9 mouse cellular contexts compared by ENCODE assay signal in the genomic region with DNA sequence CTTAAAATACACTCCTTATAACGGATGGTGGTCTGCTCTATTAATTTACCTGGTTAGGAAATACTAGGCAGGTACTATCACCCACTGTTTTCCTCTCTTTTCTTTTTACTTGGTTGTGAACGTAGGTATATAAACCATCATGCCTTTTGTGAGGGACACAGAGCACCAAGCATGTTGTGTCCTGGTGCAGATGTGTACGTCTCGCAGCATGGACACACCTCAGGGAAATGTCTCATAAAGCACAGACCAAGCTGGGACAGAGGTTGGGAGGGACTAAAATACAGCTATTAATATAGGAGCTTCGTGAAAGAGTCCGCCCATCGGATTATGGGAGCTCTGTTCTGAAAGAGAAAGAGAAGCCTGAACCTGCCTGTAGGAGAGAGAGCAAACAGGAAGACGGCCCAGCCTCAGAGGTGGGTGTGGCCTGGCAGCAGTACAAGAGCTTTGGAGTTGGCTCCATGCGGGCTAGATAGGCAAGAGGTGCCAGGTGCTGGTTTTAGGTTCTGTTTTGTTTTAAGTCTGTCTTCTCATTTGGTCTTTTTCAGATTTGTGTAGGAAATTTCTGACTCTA. TPM values are rescaled to one million over a fixed set of nuclear protein-coding genes. Genes with fewer than 3 reads are reported as not detected.
A peak's percentile ranks its signal among the peaks of the same experiment; 100 is the strongest.
DNase-seq lines count a peak whose midpoint lies in the region; ATAC-seq and TF ChIP-seq lines count a peak whose summit lies in the region.
"Had no signal": no experiment of that assay in that cellular context is flagged by ENCODE, and none has a peak within 500 bp of the region (broad histone marks: within the 10 kb centered on the region; RNA-seq: fewer than 3 reads in every experiment).

No protein-coding gene starts in this region.

- no peak overlapping the region for H3K27ac ChIP-seq in left cerebral cortex, adult 2 months
- H3K27ac ChIP-seq in limb, embryonic 15.5 days: peak overlapping the region; percentile 83
- peak overlapping the region; percentile 58; the same call in 1 of the 2 replicates for H3K27ac ChIP-seq in small intestine, adult 2 months (ENCODE audit: insufficient read depth, low read depth, low read length)

- TF ChIP-seq POLR2A in small intestine, adult 2 months (IDR thresholded peaks at IDR 0.05; ENCODE audit: low read depth, low read length): 0 out of 2 replicates have a peak, but pooled peaks have one; percentile 16

- no peak overlapping the region for H3K4me2 ChIP-seq in limb, embryonic 15.5 days

- no peak overlapping the region for H3K4me3 ChIP-seq in left cerebral cortex, adult 2 months
- no peak overlapping the region for H3K4me3 ChIP-seq in limb, embryonic 15.5 days
- H3K4me3 ChIP-seq in small intestine, adult 2 months (ENCODE audit: low read depth, low read length): peak overlapping the region; percentile 11; the same call in 1 of the 2 replicates
- H3K4me3 ChIP-seq: erythroblast, embryonic 14.5 days had no signal

- no peak overlapping the region for H3K9ac ChIP-seq in limb, embryonic 15.5 days

- peak; percentile 50 for DNase-seq in left cerebral cortex, postnatal 4 days
- no peak for DNase-seq in left cerebral cortex, adult 2 months (ENCODE audit: extremely low spot score in 1 of 2, low spot score in 2 of 2)
- peak; percentile 69 for DNase-seq in adipocyte (ENCODE audit: low spot score)
- no peak for DNase-seq in left cerebral cortex, adult 9 months (ENCODE audit: low spot score in 2 of 2)
- no peak for DNase-seq in left cerebral cortex, postnatal 36 days (ENCODE audit: low spot score in 2 of 2)

- H3K4me1 ChIP-seq in limb, embryonic 15.5 days: peaks cover 25% of the 10 kb centered on the region
- peaks cover 4% of the 10 kb centered on the region; the same call in 1 of the 2 replicates for H3K4me1 ChIP-seq in small intestine, adult 2 months (ENCODE audit: control insufficient read depth, insufficient read depth, insufficient read length, low read length)

- 29% methylated on average over 9 of the region's 9 CpGs for WGBS in limb, embryonic 15.5 days
- WGBS in small intestine, adult 2 months: 14% methylated on average over 9 of the region's 9 CpGs

- no peaks in the 10 kb centered on the region for H3K9me3 ChIP-seq in limb, embryonic 15.5 days

- intact Hi-C loops in left cerebral cortex, postnatal 4 days (cut with DNase I): no loop called here
- intact Hi-C loops in left cerebral cortex, adult 2 months (cut with DNase I): no loop called here
- intact Hi-C loops in left cerebral cortex, postnatal 36 days (cut with DNase I): no loop called here

- no peaks in the 10 kb centered on the region for H3K36me3 ChIP-seq in limb, embryonic 15.5 days
- no peaks in the 10 kb centered on the region for H3K36me3 ChIP-seq in small intestine, adult 2 months (ENCODE audit: control insufficient read depth, insufficient read depth, low read length)

- no peak for TF ChIP-seq CTCF in left cerebral cortex, adult 2 months (IDR thresholded peaks at IDR 0.05)
- TF ChIP-seq CTCF in small intestine, adult 2 months (IDR thresholded peaks at IDR 0.05; ENCODE audit: extremely low read depth, insufficient read length, insufficient replicate concordance, low read depth, low read length): no peak

- ATAC-seq in granulocyte monocyte progenitor cell, adult 5-6 weeks (replicated peaks; ENCODE audit: poor library complexity, severe bottlenecking): peak; percentile 96
- ATAC-seq in limb, embryonic 15.5 days (ENCODE audit: insufficient number of reproducible peaks, low FRiP score, low TSS enrichment, low read depth): no peak

- no peaks in the 10 kb centered on the region for H3K27me3 ChIP-seq in limb, embryonic 15.5 days
- H3K27me3 ChIP-seq in small intestine, adult 2 months (ENCODE audit: control insufficient read depth, insufficient read depth, low read length): no peaks in the 10 kb centered on the region

RNA-seq across cellular contexts. Expression of gene Gm11084, which starts 10.4 kb away (rescaled TPM):
- total RNA-seq in left cerebral cortex, postnatal 4 days (2021): not detected
- total RNA-seq in left cerebral cortex, adult 2 months (2021): not detected
- total RNA-seq in granulocyte monocyte progenitor cell, adult 5-6 weeks (2014; fragmentation: Nextera tagmentation): not detected in 2 replicates
- total RNA-seq in granulocyte monocyte progenitor cell, adult 5-6 weeks (2017): not detected in 2 replicates
- polyA plus RNA-seq in limb, embryonic 15.5 days (2015; fragmentation: Nextera tagmentation; extraction: Ambion mirVana): not detected in 2 replicates
- polyA plus RNA-seq in small intestine, adult 2 months (2012; rRNA removed): not detected in 2 replicates
- not detected for total RNA-seq in left cerebral cortex, postnatal 36 days (2021)
- polyA plus RNA-seq: erythroblast, embryonic 14.5 days had no signal

RNA-seq across cellular contexts. Expression of gene Sp3, which starts 16.6 kb away (rescaled TPM):
- total RNA-seq in left cerebral cortex, postnatal 4 days (2021): 10 to 100 TPM; 64.1 to 65.7 TPM
- total RNA-seq in left cerebral cortex, adult 2 months (2021): 10 to 100 TPM; 51.4 to 56.6 TPM
- total RNA-seq in granulocyte monocyte progenitor cell, adult 5-6 weeks (2014; fragmentation: Nextera tagmentation): 74.7 and 79.6 TPM in 2 replicates
- total RNA-seq in granulocyte monocyte progenitor cell, adult 5-6 weeks (2017): 123 and 136 TPM in 2 replicates
- 52.4 and 60.3 TPM in 2 replicates for polyA plus RNA-seq in limb, embryonic 15.5 days (2015; fragmentation: Nextera tagmentation; extraction: Ambion mirVana)
- polyA plus RNA-seq in small intestine, adult 2 months (2012; rRNA removed): 6.6 and 14.2 TPM in 2 replicates
- 10 to 100 TPM; 50.0 to 54.8 TPM for total RNA-seq in left cerebral cortex, postnatal 36 days (2021)

Comparison
In these comparisons a context has a peak if more than half of its experiments do, and no peak if none do; other contexts are left out.
1. DNase-seq: peak in left cerebral cortex, postnatal 4 days (single experiment) and adipocyte (single experiment); none in left cerebral cortex, adult 2 months (0 of 2), left cerebral cortex, adult 9 months (0 of 2) and left cerebral cortex, postnatal 36 days (0 of 2).